Mouse (Mus musculus) stomach, postnatal 0 days (tissue): Measurements from ENCODE around the gene Bclaf1.

Experiments
- CTCF ChIP-seq: IDR thresholded peaks from 2 replicates; pipeline ENCODE4 v1.5.1; 2016; ENCODE audit warnings: antibody characterized with exemption, low read depth, mild to moderate bottlenecking, moderate library complexity
- EP300 ChIP-seq: optimal IDR thresholded peaks from 2 replicates; pipeline ENCODE3; 2016; ENCODE audit warnings: antibody characterized with exemption

- TF ChIP-seq CTCF (no peak), EP300 (no peak)
Observed at GRCm38 (mm10) chr10:20281456-20281855, 30.8 kb upstream of the Bclaf1 start.
